Mouse (Mus musculus) layer of hippocampus, postnatal 36 days (tissue): ENCODE data around the gene Foxg1. TPM values are rescaled to one million over a fixed set of nuclear protein-coding genes. Genes with fewer than 3 reads are reported as not detected.

ENCODE experiments used
- DNase-seq, 2 experiments: peaks; one replicate each; pipeline ENCODE4 v3.0.0; 2022
- total RNA-seq, 2 experiments: library from RNA; stranded (reverse); gene quantifications; 2 replicates each; pipeline ENCODE4 v1.2.3; 2021

Gene Foxg1
- total RNA-seq, 2 experiments from 2014 or later = 150 to 156 TPM

GRCm38 (mm10) chr12:49417963-49418362 lies 35.5 kb downstream of the Foxg1 start:
- no peak for DNase-seq

Other genes with a start within 250 kb of the Foxg1 start
- gene Gm43517, start 2.5 kb downstream of the Foxg1 start, total RNA-seq = 10 to 100 TPM; 11.2 to 14.6 TPM